Mouse (Mus musculus) urinary bladder, postnatal 4 days (tissue): ENCODE results near the gene Zfp385a.

Experiments used
- DNase-seq, 2 experiments: peaks; one replicate each; pipeline ENCODE4 v3.0.0; 2021 to 2022; ENCODE audit warnings: low spot score in 2 of 2

Zfp385a gene

DNA sequence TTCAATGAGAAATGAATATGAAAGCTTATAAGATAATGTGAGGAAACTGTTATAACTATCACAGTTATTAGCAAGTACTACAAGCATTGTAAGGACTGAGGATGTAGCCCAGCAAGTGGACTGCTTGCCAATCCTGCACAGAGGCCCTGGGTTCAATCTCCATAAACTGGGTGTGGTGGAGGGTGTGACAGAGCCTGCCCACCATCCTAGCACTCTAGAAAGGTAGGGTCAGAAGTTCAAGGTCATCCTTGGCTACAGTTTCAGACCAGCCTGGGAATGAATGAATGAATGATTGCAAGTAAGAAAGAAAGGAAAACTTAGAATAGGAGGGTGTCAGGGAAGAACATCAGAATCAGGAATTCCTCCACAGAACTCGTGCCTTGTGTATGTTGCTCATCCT lies 23.9 kb upstream of the Zfp385a start:
- DNase-seq, result no peak

DNA sequence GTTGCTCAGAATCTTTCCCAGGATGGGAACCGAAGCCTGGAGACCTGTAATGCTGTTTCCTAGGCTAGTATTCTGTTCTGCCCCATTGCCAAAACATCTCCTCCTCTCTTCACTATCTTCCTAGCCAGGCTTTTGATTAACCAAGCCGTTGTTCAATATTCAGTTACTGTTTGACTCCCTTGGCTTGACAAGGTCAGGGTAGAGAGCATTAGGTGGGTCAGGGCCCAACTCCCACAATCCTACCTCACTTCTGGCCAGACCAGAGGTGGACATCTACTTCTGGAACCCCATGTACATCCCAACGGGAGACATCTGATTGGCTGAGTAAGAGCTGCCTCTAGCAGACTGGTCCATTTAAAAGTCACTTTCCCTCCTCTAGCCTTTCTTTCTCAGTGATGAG lies 23.1 kb upstream of the Zfp385a start:
- DNase-seq, result no peak

DNA sequence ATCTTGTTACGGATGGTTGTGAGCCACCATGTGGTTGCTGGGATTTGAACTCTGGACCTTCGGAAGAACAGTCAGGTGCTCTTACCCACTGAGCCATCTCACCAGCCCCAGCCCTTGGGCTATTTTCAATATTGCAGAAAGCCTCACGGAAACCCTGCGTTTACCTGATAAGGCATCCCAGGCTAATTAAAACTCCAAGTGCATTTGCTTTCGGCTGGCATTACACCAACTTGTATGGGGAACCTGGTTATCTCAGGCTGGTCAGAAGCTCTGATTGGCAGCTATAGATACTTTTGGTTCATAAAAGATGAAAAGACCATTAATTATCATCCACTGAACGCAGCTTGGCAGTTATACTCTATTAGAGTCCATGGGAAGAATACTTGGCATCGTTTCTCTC lies 22.4 kb upstream of the Zfp385a start:
- no peak for DNase-seq

DNA sequence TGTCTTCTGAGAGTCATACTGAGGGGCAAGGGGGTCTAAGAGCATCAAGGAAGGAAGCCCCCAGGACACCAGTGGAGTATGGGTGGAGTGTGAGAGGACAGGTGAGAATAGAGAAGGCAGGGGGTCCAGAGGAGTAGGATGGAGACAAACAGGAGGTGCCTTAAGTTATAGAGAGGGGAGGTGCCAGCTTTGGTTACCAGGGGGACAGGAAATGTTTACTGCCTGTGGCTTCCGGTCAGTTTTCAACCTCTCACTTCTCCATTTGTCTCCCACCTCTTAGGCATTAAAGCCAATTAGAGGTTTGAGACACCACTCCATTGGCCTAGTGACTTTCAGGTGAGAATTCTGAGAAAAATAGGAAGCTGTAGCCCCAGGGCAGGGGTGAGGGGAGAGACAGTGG lies 21.4 kb upstream of the Zfp385a start:
- DNase-seq, result no peak

DNA sequence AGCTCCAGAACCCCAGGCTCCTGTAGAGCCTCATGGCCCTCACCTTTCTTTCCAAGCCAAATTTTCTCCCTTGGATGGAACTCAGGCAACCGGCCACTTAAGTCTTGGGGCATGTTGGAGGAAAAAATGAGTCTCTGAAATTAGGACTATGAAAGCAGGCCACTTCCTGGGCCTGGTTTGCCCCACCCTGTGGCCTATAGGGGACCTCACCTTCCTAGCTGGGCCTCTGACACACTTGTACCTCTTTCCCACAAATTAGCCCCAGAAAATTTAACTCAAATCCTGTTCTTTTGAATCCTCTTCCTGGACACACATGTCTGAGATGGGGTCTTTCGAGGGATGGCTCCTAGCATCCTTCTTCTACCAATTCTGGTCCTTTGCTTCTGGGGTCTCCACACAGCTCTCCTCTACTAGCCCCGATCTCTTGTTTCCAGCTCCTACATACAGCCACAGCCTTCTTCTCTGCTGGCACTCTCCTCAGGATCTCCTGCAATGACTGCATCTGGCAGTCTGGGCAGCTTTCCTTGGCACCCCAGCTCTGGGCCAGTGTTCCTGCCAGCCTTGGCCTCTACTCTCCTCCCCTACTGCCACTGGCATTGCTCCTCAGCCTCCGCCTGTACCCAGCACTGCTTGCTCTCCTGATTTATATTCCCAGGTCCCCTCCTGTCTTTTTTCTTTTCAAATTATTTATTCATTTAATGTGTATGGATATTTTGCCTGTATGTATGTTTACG lies 20.1 kb upstream of the Zfp385a start:
- no peak for DNase-seq

DNA sequence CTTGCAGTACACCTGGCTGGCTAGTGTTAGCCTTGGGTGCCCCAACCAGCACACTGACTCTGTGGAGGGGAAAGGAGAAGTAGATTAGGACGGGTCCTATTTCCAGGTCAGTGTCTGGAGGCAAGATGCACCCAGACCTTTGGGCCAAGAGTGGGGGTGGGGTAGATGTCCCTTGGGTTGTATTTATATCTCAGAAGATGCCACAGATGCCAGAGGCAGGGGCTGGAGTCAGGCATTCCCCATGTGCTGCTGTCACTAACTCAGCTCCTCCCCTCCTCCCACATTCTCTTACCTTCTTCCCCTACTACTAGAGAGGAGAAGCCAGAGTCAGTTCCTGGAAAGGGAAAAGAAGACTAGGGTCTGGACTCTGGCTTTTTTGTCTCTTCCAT lies 19.2 kb upstream of the Zfp385a start:
- no peak for DNase-seq

DNA sequence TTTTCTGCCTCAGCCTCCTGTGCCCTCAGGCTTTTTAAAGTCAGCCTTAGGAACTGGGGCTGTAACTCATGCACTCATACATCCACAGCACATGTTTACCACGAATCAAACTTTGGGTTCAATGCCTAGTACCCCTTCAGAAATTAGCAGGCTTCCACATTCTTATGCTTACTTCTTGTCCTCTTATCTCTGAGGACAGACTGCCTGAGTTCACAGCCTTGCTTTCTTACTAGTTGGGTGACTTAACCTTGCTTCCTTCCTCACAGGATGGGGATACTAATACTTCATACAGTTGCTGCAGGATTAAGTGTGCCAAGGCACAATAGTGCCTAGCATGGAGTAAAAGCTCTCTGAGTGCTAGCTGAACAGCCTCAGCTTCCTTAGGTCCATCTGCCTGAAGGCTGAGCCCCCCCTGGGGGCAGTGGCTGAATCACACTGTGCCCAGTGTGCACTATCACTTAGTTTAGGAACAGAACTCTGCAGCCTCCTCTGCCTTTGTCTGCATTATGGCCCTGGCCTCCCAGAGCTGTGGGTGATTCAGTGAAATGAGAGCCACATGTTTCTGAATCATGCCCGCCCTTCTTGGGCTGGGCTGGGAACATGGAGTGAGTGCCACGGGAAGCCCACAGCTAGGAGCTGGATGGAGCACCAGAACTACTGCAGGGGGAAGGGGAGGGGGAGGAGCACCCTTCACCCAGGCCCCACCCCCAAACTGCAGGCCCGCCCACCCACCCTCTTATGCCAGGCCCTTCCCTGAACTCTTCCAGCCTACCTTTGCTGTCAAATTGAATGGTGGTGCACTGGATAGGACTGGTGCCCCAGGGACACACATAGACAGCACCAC lies 18.6 kb upstream of the Zfp385a start:
- DNase-seq, result no peak

DNA sequence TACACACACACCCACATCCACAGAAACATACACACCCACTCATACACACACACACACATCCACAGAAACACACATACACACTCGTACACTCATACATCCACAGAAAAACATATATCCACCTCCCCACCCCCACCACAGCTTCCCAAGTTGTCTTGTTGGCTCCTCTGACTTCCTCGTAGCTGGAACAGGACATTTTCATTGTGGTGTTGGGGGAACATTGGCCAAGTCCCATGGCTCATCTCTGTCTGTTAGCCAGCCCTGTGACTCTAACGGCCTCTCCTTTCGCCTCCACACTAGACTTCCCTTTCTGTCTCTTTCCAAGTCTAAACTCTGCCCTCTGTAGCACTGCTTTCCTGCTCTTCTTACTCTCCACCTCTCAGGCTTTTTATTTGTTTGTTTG lies 17.9 kb upstream of the Zfp385a start:
- DNase-seq, result no peak

DNA sequence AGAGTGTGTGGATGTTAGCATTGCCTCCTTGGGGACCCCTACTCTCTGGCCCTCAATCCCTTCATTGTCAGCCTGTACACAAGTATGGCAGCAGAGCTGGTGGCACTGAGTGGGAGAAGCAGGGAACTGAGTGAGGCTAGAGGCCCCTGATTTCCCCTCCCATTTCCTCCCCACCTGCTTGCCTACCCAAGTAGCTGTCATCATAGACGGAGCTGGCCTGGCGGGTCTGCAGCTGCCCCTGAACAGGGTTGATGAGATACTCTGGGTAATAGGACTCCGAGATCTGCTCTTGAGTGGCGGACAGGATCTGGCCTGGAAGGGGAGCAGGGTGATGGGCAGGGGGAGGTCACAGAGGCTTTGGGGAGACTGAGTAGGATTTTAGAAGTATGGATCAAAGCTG lies 16.2 kb upstream of the Zfp385a start:
- DNase-seq, result no peak

DNA sequence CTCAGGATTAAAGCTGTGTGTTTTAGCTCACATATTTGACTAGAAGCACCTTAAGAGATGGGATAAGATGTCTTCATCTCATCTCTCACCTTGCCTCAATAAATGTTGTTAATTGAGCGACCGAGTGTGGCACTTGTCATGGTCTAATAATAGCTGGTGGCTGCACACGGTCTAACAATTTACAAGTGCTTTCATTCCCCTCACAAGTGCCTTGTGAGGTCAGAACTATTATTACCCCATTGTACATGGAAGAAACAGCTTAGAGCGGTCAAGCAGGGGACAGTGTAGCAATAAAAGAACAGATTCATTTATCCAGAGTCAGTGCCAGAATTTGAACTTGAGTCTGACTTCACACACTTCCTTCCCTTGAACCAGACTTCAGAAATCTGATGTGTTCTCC lies 15.5 kb upstream of the Zfp385a start:
- DNase-seq, result no peak

DNA sequence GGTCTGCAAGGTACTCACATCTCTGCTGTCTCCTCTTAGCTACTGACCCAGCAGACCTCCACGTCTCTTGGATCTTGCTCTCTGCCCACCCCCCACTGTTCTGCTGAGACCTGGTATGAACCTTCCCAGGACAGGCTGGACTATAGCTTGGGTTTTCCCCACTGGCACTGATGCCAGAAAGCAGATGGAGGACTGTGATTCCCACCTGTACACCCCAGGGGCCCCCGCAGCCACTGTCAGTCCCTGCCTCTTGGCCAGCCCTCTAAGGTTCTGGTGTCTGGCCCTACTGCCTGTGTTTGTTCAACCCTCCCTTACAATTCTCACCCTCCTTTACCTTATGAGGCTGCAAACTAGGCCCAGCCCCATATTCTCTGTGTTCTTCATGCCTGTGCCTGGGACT lies 14.8 kb upstream of the Zfp385a start:
- DNase-seq, result no peak

DNA sequence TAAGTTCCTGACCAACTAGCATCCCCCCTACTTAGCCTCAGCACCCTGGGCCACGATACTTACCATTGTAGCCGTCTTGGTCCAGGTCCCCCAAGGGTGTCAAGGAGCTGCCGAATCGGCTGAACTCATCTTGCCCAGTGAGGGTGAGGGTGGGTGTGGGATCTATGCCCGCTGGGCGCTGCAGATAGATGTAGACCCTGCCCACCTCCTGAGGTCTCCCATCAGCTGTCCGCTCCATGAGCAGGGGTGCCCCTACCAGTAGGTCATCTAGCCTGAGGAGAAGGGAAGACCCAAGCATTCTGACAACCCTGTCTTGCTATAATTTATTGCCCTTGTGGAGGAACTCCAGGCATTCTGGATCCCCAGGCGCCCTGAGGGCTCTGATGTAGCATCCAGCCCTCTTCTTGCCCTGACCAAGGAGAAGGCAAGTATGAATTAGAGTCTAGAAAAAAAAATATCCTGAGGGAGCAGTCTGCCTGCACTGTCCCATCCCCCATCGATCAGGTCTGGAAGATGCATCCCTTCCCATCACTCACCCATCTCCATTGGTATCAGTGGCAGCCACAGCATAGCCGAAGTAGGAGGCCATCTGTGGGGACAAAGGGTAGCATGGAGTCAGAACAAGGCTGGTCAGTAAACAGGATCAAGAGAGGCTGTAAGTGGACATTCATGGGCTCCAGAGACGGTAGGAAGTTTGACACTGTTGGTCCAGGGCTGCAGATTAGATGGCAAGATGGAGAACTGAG lies 13.8 kb upstream of the Zfp385a start:
- DNase-seq, result no peak

DNA sequence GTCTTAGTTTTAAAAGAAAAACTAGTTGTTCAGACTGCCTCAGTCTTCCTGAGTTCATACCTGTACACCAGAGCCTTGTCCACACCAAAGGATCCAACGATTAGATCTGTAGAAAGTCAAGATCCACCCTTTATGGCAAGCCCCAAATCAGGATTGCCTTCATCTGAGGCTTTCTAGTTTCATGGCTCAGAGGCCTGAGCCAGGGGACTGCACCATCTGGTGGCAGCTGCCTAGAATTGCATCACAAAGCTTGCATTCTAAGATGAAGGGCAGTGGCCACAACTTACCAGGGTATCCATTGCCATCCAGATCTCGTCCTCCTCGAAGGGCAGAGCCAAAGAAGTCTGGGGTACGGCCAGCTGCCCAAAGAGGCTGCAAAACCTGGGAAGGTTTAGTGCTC lies 13.0 kb upstream of the Zfp385a start:
- no peak for DNase-seq

DNA sequence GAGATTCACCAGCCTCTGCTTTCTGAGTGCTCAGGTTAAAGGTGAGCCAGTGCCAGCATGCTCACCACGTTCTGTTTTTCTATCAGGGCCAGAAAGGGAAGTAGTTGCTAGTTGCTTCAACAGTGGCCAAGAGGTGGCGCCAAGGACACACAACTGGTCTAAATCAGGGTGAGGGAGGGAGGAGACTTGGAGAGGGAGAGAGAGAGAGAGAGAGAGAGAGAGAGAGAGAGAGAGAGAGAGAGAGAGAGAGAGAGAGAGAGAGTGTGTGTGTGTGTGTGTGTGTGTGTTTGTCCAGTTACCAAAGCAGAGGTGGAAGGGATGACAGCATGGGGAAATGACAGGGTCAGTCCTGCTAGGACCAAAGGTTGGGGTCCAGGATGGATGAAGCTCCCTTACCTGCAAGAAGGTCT lies 7.4 kb upstream of the Zfp385a start:
- no peak for DNase-seq

DNA sequence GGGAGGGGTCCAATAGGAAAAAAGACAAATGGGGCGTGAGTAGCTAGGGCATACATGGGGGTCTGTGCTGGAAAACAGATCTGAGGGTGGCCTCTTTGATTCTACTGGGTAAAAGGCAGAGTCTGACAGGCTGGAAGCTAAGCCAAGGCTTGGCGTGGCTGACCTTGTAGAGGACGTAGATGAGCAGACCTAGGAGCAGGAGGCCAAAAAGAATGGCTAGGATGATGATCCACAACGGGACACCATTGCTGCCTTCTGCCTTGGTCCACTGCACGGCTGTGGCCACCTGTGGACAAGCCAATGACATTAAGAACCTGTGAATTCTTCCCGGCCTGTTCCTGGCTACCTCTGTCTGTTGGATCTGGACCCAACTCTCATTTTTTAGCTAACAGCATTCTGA lies 5.9 kb upstream of the Zfp385a start:
- no peak for DNase-seq

DNA sequence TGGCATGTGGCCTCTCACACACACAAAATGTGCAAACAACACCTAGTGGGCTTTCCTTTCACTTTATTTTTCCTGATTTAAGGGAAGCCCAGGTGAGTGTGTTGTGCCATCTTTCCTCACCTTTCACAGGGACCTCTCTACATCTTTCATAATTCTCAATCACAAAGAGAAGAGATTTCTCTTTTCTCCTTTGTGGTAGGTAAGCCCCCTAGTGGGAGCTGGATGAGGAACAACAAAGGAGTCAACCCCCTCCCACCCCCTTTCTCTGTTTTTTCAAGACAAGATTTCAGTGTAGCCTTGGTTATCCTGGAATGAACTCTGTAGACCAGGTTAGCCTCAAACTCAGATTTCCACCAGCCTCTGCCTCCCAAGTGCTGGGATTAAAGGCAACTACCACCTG lies 3.7 kb upstream of the Zfp385a start:
- DNase-seq, result no peak

DNA sequence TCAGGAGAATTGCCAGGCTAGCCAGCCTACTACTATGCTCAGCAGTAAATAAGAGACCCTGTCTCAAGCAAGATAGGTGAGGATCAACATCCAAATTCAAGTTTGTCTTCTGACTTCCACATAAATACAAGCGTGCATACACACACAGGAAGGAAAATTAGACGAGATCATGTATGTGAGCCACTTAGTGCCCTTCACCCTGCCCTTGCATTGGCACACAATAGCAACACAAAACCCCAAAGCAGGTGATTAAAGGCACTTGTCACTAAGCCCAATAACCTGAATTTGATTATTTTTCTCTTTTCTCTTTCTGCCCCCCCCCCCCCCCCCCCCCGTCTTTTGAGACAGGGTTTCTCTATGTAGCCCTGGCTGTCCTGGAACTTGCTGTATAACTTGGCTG lies 3.1 kb upstream of the Zfp385a start:
- DNase-seq, result no peak

DNA sequence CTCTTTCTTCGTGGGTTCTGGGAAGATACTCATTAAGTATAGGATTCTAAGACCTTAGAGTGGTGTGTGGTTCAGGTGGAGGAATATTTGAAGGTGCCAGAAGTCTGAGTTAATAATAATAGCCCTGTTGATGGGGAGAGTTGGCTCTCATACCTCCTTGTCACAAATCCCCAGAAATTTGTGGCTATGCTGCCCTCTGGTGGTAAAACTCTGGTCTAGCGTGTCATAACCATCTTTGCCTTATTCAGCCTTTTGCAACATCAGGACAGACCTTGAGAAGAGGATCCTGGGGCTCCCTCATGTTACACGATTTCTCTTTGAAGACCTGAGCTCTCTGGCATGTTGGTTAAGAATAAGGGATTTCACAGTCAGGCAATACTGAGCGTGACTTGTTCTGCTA lies 2.5 kb upstream of the Zfp385a start:
- DNase-seq, result peak in 1 of 2 experiments; percentile 71

DNA sequence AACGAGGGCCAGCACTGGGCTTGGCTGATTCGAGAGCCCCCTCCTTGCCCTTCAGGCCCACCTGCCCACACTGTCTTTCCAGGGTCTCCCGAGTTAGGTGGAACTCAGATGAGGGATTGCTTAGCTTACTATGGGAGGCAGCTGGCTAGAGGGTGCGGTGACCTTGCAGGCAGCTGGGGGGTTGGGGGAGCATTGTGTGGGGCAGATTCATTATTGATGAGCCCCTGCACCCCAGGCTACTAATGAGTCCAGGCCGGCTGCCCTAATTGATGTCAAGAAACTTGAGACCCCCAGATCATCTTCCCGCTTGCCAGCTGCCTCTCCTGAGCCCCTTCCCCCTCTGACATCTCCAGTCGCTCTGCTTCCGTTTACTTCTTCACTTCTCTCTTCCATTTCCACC lies 1.7 kb upstream of the Zfp385a start:
- DNase-seq, result no peak

DNA sequence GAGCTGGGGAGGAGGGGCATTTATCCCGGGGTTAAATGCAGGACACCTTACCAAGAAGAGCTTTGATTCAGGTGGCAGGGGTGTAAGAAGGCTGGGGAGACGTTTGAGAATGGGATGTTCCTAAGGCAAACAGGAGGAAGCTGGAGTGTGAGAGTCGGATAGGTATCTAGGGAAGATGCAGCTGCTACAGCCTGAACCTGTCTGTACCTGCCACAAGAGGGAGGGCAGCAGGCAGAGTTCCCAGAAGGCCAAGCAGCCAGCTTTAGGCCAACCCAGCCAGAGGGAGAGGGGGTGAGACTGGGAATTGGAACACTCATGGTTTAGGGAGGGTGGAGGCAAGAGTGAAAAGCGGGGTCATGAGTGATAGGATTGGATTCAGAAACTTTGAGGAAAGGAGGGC lies 893 bp upstream of the Zfp385a start:
- no peak for DNase-seq

DNA sequence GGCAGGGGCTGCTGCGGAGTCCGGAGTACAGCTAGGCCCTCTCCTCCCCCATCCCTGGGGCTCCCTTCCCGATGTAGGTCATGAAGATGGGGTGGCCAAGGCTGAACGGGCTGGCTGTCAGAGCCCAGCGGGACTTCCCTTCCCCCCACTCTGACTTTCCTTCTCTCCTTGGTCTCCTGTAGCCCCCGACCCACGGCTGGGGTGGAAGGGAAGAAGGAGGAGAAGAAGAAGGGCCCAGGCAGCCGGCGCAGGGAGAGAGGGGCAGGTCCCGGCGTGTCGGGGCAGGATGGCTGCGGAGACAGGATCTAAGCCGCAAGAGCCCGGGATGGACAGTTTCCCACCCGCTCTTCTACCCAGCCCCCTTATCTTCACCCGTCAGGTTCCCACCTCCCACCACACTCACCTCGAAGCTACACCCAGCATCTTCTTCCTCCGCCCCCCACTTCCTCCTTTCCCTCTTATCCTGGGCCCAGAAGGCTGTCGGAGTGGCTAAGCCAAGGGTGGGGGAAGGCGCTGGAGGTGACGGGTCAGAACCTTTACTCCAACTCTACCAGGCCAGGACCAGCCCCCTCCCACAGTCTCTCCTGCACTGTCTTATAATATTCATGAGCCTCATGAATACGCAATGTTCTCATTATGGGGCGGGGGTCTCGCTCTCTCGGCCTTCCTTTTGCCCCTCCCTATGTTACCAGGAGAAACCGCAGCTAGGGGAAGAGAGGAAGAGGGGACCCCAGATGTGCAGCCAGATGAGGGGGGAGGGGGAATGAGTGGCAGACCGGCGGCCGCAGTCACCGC lies 530 bp downstream of the Zfp385a start:
- DNase-seq, result no peak

DNA sequence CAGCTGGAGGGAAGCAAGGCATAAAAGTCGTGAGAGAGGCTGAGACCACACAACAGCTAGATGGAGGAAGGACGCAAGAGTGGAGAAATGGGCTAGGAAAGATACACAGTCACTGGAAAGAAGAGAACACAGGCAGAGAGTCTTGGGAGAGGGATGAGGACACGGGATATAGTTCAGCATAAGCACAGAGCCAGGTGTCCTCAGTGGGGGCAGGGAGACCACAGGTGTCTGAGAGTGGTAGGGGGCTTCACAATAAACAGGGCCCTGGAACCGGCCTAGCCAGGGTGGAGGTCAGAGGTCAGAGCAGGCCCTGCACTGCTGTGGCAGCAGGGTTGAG lies 1.1 kb downstream of the Zfp385a start:
- no peak for DNase-seq
